ENCODE assay signal across 8 mouse cellular contexts in the genomic region with DNA sequence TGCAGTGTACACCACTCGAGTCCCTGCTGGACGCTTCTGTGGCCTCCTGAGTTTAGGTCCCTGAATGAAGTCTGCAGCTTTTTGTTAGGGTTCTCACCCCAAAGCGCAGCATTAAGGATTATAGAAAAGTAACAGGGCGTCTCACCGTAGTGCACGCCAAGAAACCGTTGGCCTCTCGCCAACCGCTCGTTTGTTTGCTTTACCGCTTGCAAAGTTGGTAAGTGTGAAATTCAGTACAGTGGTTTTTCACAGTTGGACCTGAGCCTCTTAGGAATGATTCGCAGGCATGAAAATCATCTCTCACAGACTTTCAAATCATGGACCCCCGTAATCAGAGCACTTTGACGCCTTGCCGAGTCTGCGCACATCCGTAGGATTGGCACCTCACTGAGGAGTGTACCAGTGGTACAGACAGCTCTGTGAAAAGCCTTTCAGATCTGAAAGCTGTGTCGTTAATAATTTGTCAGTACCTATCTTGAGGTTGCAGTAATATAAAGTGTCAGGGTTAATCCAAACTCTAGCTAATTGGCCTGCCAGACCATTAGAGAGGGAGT.
A peak's percentile ranks its signal among the peaks of the same experiment; 100 is the strongest.
DNase-seq lines count a peak whose midpoint lies in the region; ATAC-seq lines count a peak whose summit lies in the region.

No protein-coding gene starts in this region.

- DNase-seq in frontal cortex, postnatal 25 days (ENCODE audit: low spot score in 2 of 2): peak; percentile 28 to 32
- peak; percentile 54 for DNase-seq in ovary, postnatal 36 days (ENCODE audit: low spot score)
- no peak for DNase-seq in ovary, postnatal 10 days (ENCODE audit: low spot score)
- DNase-seq in lung, adult 18-20 months: peak; percentile 75 to 79
- DNase-seq in right cerebral cortex, postnatal 25 days: peak; percentile 49
- no peak for DNase-seq in spleen, adult 12 weeks (ENCODE audit: low spot score)
- no peak for DNase-seq in liver

- no peak for ATAC-seq in frontal cortex, adult (ENCODE audit: low TSS enrichment)

Comparison
In these comparisons a context has a peak if more than half of its experiments do, and no peak if none do; other contexts are left out.
1. DNase-seq: peak in frontal cortex, postnatal 25 days (2 of 2), ovary, postnatal 36 days (single experiment), lung, adult 18-20 months (2 of 2) and right cerebral cortex, postnatal 25 days (single experiment); none in ovary, postnatal 10 days (single experiment), spleen, adult 12 weeks (single experiment) and liver (single experiment).